Mouse (Mus musculus): Measurements from ENCODE around the gene Olfr1291-ps1. TPM values are rescaled to one million over a fixed set of nuclear protein-coding genes. Genes with fewer than 3 reads are reported as not detected.

Olfr1291-ps1 gene
- polyA plus RNA-seq (2016; fragmentation: Nextera tagmentation; extraction: Ambion mirVana): not detected in 2 replicates

DNA sequence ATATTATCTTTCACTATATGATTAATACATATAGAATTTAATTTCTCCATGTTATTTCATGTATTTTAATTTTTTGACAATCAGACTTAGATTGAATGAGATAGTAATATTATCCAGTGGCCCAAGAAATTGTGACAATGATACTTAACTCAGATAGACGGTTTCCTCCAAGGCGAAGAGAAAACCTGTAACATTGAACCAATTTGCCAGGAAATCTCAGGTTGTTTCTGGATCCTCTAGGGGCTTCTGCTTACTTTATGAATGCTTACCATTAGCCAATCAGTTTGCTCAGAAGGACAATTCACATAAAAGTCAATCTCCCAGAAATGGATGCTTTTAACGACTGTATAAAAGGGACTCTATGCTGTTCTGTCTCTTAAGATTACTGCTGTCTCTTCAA, at the start of gene Olfr1291-ps1:
TSS of gene Olfr1291-ps1 (plus strand) at position 301 of the 400 bp plus-strand sequence.
- no peak for ATAC-seq
- H3K36me3 ChIP-seq: no peaks in the 10 kb centered on the region
- H3K4me2 ChIP-seq: no peak within 1 kb of the TSS
- H3K9ac ChIP-seq: no peak within 1 kb of the TSS
- H3K27me3 ChIP-seq (replicated peaks): no peaks in the 10 kb centered on the region
- no peaks in the 10 kb centered on the region for H3K4me1 ChIP-seq
- H3K4me3 ChIP-seq: no peak within 1 kb of the TSS
- H3K9me3 ChIP-seq (replicated peaks): no peaks in the 10 kb centered on the region
- H3K27ac ChIP-seq: no peak within 1 kb of the TSS
- 74% methylated on average over 3 of the region's 3 CpGs for WGBS (ENCODE audit: insufficient replicate concordance)

GRCm38 (mm10) chr2:111448842-111449241, 48.1 kb upstream of the Olfr1291-ps1 start, which contains the start of gene Olfr1287:
Olfr1287 (plus strand) TSS chr2:111449142.
- Histone ChIP-seq H3K36me3 (no peaks in the 10 kb centered on the region), H3K9me3 (replicated peaks) (no peaks in the 10 kb centered on the region), H3K4me1 (no peaks in the 10 kb centered on the region), H3K4me3 (no peak within 1 kb of the TSS), H3K4me2 (no peak within 1 kb of the TSS), H3K27me3 (replicated peaks) (no peaks in the 10 kb centered on the region), H3K27ac (no peak within 1 kb of the TSS), H3K9ac (no peak within 1 kb of the TSS)
- WGBS (ENCODE audit: insufficient replicate concordance): 52% methylated on average over 1 of the region's 1 CpGs
- no peak for ATAC-seq

DNA sequence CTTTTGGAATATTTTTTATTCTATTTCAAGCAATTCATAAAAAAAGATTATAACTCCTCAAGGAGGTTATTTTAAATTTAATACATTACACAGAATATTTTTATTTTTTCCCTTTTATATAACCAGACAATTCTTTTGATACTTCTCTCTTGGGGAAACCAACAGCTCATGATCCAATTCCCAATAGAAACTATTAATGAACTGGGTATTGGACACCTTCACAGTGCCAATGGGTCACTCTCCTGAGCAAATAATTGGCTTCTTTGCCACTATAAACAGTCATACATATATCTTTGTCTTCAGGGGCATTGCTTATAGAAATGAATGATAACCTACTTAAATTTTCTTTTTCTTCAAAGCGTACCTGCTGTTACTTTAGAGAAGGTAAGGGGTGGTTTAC, 23.2 kb upstream of the Olfr1291-ps1 start, which contains the start of gene Olfr1288:
TSS of gene Olfr1288 (plus strand) at position 301 of the 400 bp plus-strand sequence.
- 75% methylated on average over 1 of the region's 1 CpGs for WGBS (ENCODE audit: insufficient replicate concordance)

GRCm38 (mm10) chr2:111480519-111480918, 16.5 kb upstream of the Olfr1291-ps1 start, which contains the start of gene Olfr1289:
Olfr1289 (plus strand) TSS chr2:111480819.
- Histone ChIP-seq H3K27ac (no peak within 1 kb of the TSS), H3K4me3 (no peak within 1 kb of the TSS), H3K27me3 (replicated peaks) (no peaks in the 10 kb centered on the region), H3K9ac (no peak within 1 kb of the TSS), H3K4me1 (no peaks in the 10 kb centered on the region), H3K36me3 (no peaks in the 10 kb centered on the region), H3K9me3 (replicated peaks) (no peaks in the 10 kb centered on the region), H3K4me2 (no peak within 1 kb of the TSS)
- no peak for ATAC-seq
- 63% methylated on average over 1 of the region's 1 CpGs for WGBS (ENCODE audit: insufficient replicate concordance)

More for the DNA sequence above, 23.2 kb upstream of the Olfr1291-ps1 start, which contains the start of gene Olfr1288:
- H3K4me2 ChIP-seq: no peak within 1 kb of the TSS
- H3K9ac ChIP-seq: no peak within 1 kb of the TSS
- no peaks in the 10 kb centered on the region for H3K27me3 ChIP-seq (replicated peaks)
- no peak within 1 kb of the TSS for H3K4me3 ChIP-seq
- no peak for ATAC-seq
- H3K4me1 ChIP-seq: no peaks in the 10 kb centered on the region
- no peaks in the 10 kb centered on the region for H3K9me3 ChIP-seq (replicated peaks)
- H3K36me3 ChIP-seq: no peaks in the 10 kb centered on the region
- H3K27ac ChIP-seq: no peak within 1 kb of the TSS

DNA sequence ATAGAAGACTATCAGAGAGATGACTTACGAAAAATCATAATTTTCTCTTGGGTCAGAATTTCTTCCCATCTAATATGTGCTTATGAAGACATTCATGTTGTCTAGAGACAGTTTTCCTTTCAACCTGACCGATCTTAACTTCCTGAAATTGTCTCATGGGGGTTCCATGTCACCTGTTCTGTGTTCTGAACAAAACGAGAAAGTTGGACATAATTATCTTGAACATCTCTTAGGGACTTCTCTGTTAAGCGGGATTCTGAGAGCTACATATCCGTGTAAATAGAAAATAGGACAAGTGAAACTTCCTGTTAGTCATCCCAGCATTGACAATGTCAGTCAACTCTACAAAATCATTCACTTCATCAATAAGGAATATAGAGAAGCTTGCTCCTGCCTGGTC, 3.3 kb upstream of the Olfr1291-ps1 start, which contains the start of gene Olfr1290:
TSS of gene Olfr1290 (minus strand) at position 101 of the 400 bp plus-strand sequence.
- whole genome bisulfite sequencing (ENCODE audit: insufficient replicate concordance): 52% methylated on average over 5 of the region's 5 CpGs
- ATAC-seq: no peak
- Histone ChIP-seq H3K27ac (no peak within 1 kb of the TSS), H3K27me3 (replicated peaks) (no peaks in the 10 kb centered on the region), H3K9me3 (replicated peaks) (no peaks in the 10 kb centered on the region), H3K4me3 (no peak within 1 kb of the TSS), H3K4me2 (no peak within 1 kb of the TSS), H3K36me3 (no peaks in the 10 kb centered on the region), H3K4me1 (no peaks in the 10 kb centered on the region), H3K9ac (no peak within 1 kb of the TSS)

- no peaks in the 10 kb centered on the region for H3K36me3 ChIP-seq
- ATAC-seq: no peak
- no peak overlapping the region for H3K4me3 ChIP-seq
- 69% methylated on average over 10 of the region's 10 CpGs for WGBS (ENCODE audit: insufficient replicate concordance)
- H3K27me3 ChIP-seq (replicated peaks): no peaks in the 10 kb centered on the region
- no peak overlapping the region for H3K9ac ChIP-seq
- no peak overlapping the region for H3K27ac ChIP-seq
- H3K4me1 ChIP-seq: no peaks in the 10 kb centered on the region
- H3K9me3 ChIP-seq (replicated peaks): 0 out of 2 replicates have a peak, but pooled peaks cover 5% of the 10 kb centered on the region
- no peak overlapping the region for H3K4me2 ChIP-seq
These were observed 20.5 kb downstream of the Olfr1291-ps1 start for GRCm38 (mm10) chr2:111517451-111517850.

- Histone ChIP-seq H3K9ac (no peak within 1 kb of the TSS), H3K9me3 (replicated peaks) (0 out of 2 replicates have a peak, but pooled peaks cover under 1% of the 10 kb centered on the region), H3K4me3 (no peak within 1 kb of the TSS), H3K36me3 (no peaks in the 10 kb centered on the region), H3K4me1 (no peaks in the 10 kb centered on the region), H3K4me2 (no peak within 1 kb of the TSS), H3K27me3 (replicated peaks) (no peaks in the 10 kb centered on the region), H3K27ac (no peak within 1 kb of the TSS)
- no peak for ATAC-seq
- WGBS (ENCODE audit: insufficient replicate concordance): 60% methylated on average over 1 of the region's 1 CpGs
These were observed 27.9 kb downstream of the Olfr1291-ps1 start, which contains the start of gene Olfr1293-ps for GRCm38 (mm10) chr2:111524903-111525302. Olfr1293-ps (plus strand) TSS chr2:111525203.

DNA sequence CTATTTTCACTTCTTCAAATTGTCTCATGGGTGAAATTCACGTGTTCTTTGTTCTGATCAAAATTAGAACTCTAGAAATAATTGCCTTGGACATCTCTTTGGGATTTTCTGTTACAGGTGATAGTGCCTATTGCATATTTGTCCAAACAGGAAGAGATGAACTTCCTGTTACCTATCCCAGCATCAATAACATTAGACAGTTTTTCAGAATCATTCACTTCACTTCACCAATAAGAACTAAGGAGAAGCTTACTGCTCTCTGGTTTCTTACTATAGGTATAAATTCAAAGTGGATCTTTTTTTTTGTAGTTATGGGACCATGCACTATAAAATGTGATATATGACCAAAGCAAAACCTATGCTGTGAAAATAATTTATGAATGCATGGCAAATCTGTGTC, 43.2 kb downstream of the Olfr1291-ps1 start, which contains the start of gene Olfr1294:
TSS of gene Olfr1294 (minus strand) at position 101 of the 400 bp plus-strand sequence.
- no peak within 1 kb of the TSS for H3K4me3 ChIP-seq
- no peaks in the 10 kb centered on the region for H3K9me3 ChIP-seq (replicated peaks)
- H3K9ac ChIP-seq: no peak within 1 kb of the TSS
- no peak for ATAC-seq
- no peak within 1 kb of the TSS for H3K4me2 ChIP-seq
- H3K27ac ChIP-seq: no peak within 1 kb of the TSS
- no peaks in the 10 kb centered on the region for H3K4me1 ChIP-seq
- WGBS (ENCODE audit: insufficient replicate concordance): 41% methylated on average over 1 of the region's 1 CpGs
- no peaks in the 10 kb centered on the region for H3K36me3 ChIP-seq
- no peaks in the 10 kb centered on the region for H3K27me3 ChIP-seq (replicated peaks)

Other genes starting within 250 kb of the Olfr1291-ps1 start
- not detected in 2 replicates for gene Olfr1276, start 242.7 kb upstream of the Olfr1291-ps1 start, polyA plus RNA-seq (2016; fragmentation: Nextera tagmentation; extraction: Ambion mirVana)
- not detected in 2 replicates for gene Olfr1277, start 223.1 kb upstream of the Olfr1291-ps1 start, polyA plus RNA-seq (2016; fragmentation: Nextera tagmentation; extraction: Ambion mirVana)
- gene Olfr1278, start 207.0 kb upstream of the Olfr1291-ps1 start, polyA plus RNA-seq (2016; fragmentation: Nextera tagmentation; extraction: Ambion mirVana): not detected in 2 replicates
- gene Olfr1279, start 196.5 kb upstream of the Olfr1291-ps1 start, polyA plus RNA-seq (2016; fragmentation: Nextera tagmentation; extraction: Ambion mirVana): not detected in 2 replicates
- gene Olfr1280, start 183.2 kb upstream of the Olfr1291-ps1 start, polyA plus RNA-seq (2016; fragmentation: Nextera tagmentation; extraction: Ambion mirVana): not detected in 2 replicates
- gene Olfr1281, start 170.7 kb upstream of the Olfr1291-ps1 start, polyA plus RNA-seq (2016; fragmentation: Nextera tagmentation; extraction: Ambion mirVana): not detected in 2 replicates
- not detected in 2 replicates for gene Olfr1282, start 161.1 kb upstream of the Olfr1291-ps1 start, polyA plus RNA-seq (2016; fragmentation: Nextera tagmentation; extraction: Ambion mirVana)
- gene Olfr1283, start 130.4 kb upstream of the Olfr1291-ps1 start, polyA plus RNA-seq (2016; fragmentation: Nextera tagmentation; extraction: Ambion mirVana): not detected in 2 replicates
- gene Olfr1284, start 121.7 kb upstream of the Olfr1291-ps1 start, polyA plus RNA-seq (2016; fragmentation: Nextera tagmentation; extraction: Ambion mirVana): not detected in 2 replicates
- not detected in 2 replicates for gene Olfr1286, start 74.1 kb upstream of the Olfr1291-ps1 start, polyA plus RNA-seq (2016; fragmentation: Nextera tagmentation; extraction: Ambion mirVana)
- gene Olfr1287, start 48.0 kb upstream of the Olfr1291-ps1 start, polyA plus RNA-seq (2016; fragmentation: Nextera tagmentation; extraction: Ambion mirVana): not detected in 2 replicates
- not detected in 2 replicates for gene Olfr1288, start 23.1 kb upstream of the Olfr1291-ps1 start, polyA plus RNA-seq (2016; fragmentation: Nextera tagmentation; extraction: Ambion mirVana)
- not detected in 2 replicates for gene Olfr1289, start 16.4 kb upstream of the Olfr1291-ps1 start, polyA plus RNA-seq (2016; fragmentation: Nextera tagmentation; extraction: Ambion mirVana)
- gene Olfr1290, start 3.4 kb upstream of the Olfr1291-ps1 start, polyA plus RNA-seq (2016; fragmentation: Nextera tagmentation; extraction: Ambion mirVana): not detected in 2 replicates
- gene Olfr1293-ps, start 28.0 kb downstream of the Olfr1291-ps1 start, polyA plus RNA-seq (2016; fragmentation: Nextera tagmentation; extraction: Ambion mirVana): not detected in 2 replicates
- not detected in 2 replicates for gene Olfr1294, start 43.1 kb downstream of the Olfr1291-ps1 start, polyA plus RNA-seq (2016; fragmentation: Nextera tagmentation; extraction: Ambion mirVana)
- not detected in 2 replicates for gene Olfr1295, start 72.5 kb downstream of the Olfr1291-ps1 start, polyA plus RNA-seq (2016; fragmentation: Nextera tagmentation; extraction: Ambion mirVana)
- gene Olfr1297, start 129.3 kb downstream of the Olfr1291-ps1 start, polyA plus RNA-seq (2016; fragmentation: Nextera tagmentation; extraction: Ambion mirVana): not detected in 2 replicates
- gene Olfr1298, start 152.0 kb downstream of the Olfr1291-ps1 start, polyA plus RNA-seq (2016; fragmentation: Nextera tagmentation; extraction: Ambion mirVana): not detected in 2 replicates
- gene Olfr1299, start 164.2 kb downstream of the Olfr1291-ps1 start, polyA plus RNA-seq (2016; fragmentation: Nextera tagmentation; extraction: Ambion mirVana): not detected in 2 replicates